Mouse (Mus musculus) E14TG2a.4 (cell line): Measurements from ENCODE around the gene Smad3.

Experiments used
- CTCF ChIP-seq: conservative IDR thresholded peaks from 2 replicates; pipeline ENCODE4 v1.5.1; 2014; ENCODE audit warnings: low read length
- POU5F1 ChIP-seq: IDR thresholded peaks from 2 replicates; pipeline ENCODE4 v1.6.1; 2014; ENCODE audit warnings: low read length, borderline replicate concordance

GRCm38 (mm10) chr9:63698320-63699045 lies 59.3 kb downstream of the Smad3 start:
- TF ChIP-seq CTCF (no peak), POU5F1 (no peak)
